Mouse (Mus musculus) megakaryocyte progenitor cell, adult 5-6 weeks (primary cell): ENCODE measurements around the gene Plxnc1. TPM values are rescaled to one million over a fixed set of nuclear protein-coding genes. Genes with fewer than 3 reads are reported as not detected.

Experiments used
- ATAC-seq: replicated peaks from 2 replicates; pipeline ENCODE4 v1.8.0; 2016; ENCODE audit warnings: mild to moderate bottlenecking, moderate TSS enrichment, inconsistent platforms; ENCODE audit not compliant: poor library complexity
- total RNA-seq, 2 experiments: library from RNA; stranded (forward) in 1 of 2; stranded (reverse) in 1 of 2; fragments of 157-497, 149-512 nt in 1 of 2; fragments of 200-1000 nt in 1 of 2; gene quantifications; 2 replicates each; pipeline versions ENCODE4 v1.2.3 to v1.2.4; 2015 to 2017

Plxnc1 gene
- total RNA-seq (2015) (15.6 and 28.8 TPM in 2 replicates), total RNA-seq (2017) (10.6 and 16.6 TPM in 2 replicates)

DNA sequence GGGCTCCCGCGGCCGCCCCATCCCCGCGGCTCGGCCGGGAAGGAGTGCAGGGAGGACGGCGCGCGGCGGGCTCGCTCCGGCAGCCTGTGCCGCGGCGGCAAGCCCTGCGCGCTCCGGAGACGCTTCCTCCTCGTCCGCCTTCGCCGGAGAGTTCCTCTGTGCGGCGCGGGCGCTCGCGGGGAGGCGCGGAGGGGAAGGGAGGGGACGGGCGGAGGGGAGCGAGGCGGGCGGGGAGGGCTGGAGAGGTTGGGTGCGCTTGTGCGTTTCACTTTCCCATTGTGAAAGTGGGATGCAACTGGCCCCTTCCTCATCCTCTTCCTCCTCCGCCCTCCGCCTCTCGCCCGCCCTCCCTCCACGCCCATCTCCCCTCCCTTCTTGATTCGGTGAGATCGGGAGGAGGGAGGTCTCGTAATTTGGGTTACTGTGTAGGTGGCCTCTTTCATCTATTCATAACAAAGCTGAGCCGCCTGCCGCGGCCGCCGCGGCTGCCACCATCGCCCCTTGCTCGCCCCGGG is at the start of gene Plxnc1:
Plxnc1 (minus strand) TSS at position 145 of the 515 bp plus-strand sequence.
- ATAC-seq: peak; percentile 45

GRCm38 (mm10) chr10:94992127-94992526 is 47.5 kb upstream of the Plxnc1 start:
- peak; percentile 90 for ATAC-seq

DNA sequence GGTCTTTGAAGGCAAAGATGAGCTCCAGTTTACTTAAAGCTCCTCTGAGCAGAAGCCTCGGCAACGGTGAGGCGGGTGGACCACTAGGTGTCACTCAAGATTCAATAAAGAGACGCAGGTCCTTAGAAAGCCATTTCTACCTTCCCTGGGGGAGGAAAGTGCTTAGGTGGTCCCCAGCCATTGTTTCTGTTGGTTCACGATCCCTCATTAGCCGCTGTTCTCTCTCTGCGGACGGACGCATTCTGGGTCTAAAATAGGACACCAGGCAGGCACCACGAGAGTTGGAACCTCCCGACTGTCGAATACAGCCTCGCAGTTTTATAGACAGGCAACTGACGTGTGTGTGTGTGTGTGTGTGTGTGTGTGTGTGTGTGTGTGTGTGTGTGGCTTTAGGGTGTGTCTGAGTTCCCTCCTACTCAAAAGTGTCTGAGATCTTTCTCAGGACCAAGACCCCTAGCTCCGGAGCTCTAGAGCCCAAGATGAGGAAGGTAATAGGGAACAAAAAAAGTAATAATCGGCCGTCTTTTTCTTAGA is 47.0 kb upstream of the Plxnc1 start:
- peak; percentile 74 for ATAC-seq

DNA sequence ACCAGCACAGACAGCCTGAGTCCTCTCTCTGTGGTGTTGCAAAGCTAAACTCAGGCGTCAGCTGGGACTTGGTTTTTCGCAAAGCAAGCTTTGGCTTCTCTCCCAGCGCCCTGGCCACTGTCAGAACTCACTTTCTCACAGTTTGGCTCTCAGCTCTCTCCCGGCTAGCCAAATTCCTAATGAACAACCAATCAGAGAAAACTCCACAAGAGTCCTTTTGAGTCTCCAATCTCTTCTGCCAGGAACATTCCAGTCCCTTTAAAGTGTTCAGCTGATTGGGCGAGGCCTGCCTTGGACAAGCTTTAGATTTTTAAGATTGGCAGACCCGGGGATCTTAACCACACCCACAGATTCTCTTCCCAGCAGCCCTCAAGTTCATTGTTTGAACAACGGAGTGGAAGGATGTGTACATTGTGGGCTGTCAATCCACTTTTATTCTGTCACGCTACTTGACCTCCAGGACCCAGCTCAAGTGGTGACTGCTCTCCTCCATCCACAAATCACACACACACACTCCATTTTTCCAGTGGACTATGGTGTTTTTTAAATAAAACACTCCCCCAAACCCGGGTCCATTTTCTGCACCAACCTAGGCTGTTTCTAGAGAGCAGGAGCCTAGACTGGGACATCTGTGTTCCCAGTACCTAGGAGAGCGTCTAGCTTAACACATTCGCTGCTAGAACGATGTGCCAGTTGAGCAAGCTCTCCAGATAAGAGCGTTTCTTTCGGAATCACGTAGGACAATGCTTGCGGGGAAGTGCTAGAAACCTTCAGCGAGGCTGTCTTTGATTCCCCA is 46.3 kb upstream of the Plxnc1 start:
- ATAC-seq: peak; percentile 4; the same call in 1 of the 2 replicates

DNA sequence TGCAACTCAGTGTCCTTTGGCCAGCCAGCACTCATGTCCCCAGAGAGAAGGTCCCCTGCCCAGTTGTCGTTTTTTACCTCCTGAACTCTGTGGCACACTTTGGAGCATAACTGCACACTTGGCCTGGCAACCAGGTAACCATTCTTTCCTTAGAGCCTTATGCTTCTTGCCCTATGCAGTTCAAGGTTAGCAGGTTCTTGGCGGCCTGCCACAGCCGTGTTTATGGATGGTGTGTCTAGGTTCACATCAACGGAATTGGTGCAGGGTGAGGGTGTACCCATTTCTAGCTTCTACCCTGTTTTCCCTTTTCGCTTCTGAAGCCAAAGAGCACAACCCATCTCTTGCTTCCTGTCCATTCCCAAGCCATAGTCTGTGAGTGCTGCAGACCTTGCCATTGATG is 44.7 kb upstream of the Plxnc1 start:
- ATAC-seq: no peak

- no peak for ATAC-seq
Measured at GRCm38 (mm10) chr10:94985103-94985502, 40.5 kb upstream of the Plxnc1 start.

DNA sequence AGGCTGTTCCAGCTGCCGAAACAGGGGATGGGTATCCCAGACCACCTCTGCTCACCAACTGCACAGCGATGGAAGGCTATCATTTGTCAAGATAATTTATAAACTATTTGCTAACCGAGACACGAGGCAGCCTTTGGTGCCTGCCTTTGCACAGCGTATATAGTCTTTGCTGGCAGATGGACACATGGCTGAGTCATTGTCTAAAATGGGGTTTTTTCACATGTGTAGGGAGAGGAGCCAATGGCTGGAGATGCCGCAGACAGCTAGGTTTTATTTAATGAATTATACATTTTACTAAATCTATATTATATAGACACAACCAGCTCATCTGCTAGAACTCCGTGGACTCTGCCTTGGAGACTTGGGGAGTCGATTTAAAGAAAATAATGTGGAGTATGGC is 37.9 kb upstream of the Plxnc1 start:
- ATAC-seq: no peak

DNA sequence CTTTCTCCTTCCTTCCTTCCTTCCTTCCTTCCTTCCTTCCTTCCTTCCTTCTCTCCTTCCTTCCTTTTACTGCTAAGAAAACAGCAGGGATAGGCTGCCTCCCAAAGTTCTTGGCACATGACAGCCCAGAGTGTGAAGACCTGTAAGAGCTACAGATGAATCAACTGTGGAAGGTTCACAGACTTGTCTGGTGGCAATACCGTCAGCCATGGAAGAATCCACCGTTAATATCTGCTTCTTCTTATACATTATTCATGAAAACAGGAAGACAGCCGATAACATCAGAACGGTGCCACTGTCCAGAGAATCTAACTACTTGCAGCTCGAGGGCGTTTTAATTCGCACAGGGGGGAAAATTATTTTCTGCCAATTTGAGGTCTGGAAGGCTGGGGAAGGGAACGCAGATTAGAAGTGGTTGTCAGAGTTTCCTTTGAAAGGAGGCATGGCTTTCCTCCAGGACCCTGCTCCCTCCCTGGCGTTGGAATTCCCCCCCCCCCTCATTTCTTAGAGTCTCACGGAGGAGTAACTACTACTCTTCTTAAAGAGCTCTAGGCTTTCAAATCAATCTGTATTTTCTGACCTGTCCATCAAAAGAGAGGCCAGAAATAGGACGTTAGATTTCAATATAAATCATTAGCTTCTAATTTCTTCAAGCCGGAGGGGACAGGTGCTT is 37.0 kb upstream of the Plxnc1 start:
- no peak for ATAC-seq

- ATAC-seq: no peak
Measured at GRCm38 (mm10) chr10:94978265-94978822, 33.7 kb upstream of the Plxnc1 start.

DNA sequence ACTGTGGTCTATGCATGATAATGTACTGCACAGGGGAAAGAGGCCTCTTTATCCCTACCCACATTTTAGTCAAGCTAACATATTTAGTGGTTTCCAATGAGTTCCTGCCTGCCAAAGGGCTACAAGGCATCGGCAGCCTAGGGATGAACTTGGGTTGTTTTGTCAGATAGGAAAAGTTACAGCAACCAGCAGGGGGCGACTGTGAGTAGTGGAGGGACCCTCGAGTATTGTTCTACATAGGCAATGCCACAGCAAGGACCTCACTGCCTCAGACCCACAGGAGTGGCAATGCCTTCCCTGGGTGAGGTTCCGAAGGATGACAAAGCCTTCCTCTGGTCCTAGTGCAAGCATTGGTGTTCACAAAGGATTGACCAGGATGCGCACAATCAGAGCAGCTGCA is 31.7 kb upstream of the Plxnc1 start:
- ATAC-seq: 0 out of 2 replicates have a peak, but pooled peaks have one; percentile 26

GRCm38 (mm10) chr10:94975099-94975496 is 30.5 kb upstream of the Plxnc1 start:
- no peak for ATAC-seq

- ATAC-seq: peak; percentile 64
Measured at GRCm38 (mm10) chr10:94974345-94975098, 29.9 kb upstream of the Plxnc1 start.

DNA sequence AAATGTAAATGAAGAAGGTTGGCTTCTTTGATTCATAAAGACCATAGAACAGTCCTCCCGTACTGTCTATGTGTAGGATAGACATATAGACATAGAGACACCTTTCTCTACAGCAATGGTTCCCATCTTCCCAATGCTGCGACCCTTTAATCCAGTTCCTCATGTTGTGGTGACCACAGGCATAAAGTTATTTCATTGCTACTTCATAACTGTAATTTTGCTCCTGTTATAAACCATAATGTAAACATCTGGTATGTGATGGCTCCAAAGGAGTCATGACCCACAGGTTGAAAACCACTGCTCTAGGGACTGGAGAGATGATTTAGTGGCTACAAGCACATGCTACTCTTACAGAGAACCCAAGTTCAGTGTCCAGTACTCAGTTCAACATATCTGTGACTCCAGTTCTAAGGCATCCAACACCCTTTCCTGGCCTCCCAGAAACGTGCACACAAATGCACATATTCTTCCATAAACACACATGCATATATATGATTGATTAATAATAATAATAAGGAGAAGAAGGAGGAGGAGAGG is 27.1 kb upstream of the Plxnc1 start:
- no peak for ATAC-seq

GRCm38 (mm10) chr10:94970221-94970620 is 25.6 kb upstream of the Plxnc1 start:
- no peak for ATAC-seq

DNA sequence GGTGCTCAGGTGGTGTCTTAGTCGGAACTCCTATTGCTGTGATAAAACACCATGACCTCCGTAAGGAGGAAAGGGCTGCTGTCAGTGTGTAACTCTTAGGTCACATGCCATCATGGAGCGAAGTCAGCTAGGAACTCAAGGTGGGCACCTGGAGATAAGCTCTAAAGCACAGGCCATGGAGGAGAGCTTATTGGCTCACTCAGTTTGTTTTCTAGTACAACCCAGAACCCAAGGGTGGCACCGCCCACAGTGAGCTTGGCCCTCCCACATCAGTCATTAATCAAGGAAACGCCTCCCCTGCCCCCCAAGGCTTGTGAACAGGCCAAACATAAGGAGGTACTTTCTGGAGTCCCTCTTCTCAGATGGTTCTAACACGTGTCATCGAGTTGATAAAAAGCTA is 22.8 kb upstream of the Plxnc1 start:
- ATAC-seq: peak; percentile 89

GRCm38 (mm10) chr10:94966789-94967188 is 22.2 kb upstream of the Plxnc1 start:
- ATAC-seq: peak; percentile 45

- ATAC-seq: no peak
Measured at GRCm38 (mm10) chr10:94965093-94965492, 20.5 kb upstream of the Plxnc1 start.

- peak; percentile 67 for ATAC-seq
Measured at GRCm38 (mm10) chr10:94962005-94962404, 17.4 kb upstream of the Plxnc1 start.

DNA sequence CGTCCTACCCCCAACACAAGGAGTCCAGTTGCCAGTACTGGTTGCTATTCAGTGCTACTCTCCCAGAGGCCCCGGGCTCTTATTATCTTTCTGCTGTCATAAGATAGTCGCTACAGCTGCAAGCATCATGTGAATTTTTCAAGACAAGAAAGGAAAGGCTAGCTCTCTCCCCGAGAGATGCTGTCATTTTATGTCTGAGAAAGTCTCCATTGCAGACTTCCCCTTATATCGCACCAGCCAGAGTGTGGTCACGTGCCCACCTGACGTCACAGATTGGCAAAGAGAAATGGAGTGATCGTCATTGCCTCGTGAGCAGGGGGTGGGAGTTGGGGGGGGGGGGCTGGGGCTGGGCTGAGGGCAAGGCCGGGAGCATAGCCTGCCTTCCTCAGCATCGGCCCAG is 16.6 kb upstream of the Plxnc1 start:
- peak; percentile 50 for ATAC-seq

GRCm38 (mm10) chr10:94958311-94958710 is 13.7 kb upstream of the Plxnc1 start:
- peak; percentile 69 for ATAC-seq
